Mouse (Mus musculus): ENCODE measurements around the gene Actn2. TPM values are rescaled to one million over a fixed set of nuclear protein-coding genes. Genes with fewer than 3 reads are reported as not detected.

Gene Actn2
- polyA plus RNA-seq, 1 experiment from 2014 or later = 5.4 TPM

Other genes with a start within 250 kb of the Actn2 start
- 6.7 and 13.5 TPM in 2 replicates for gene Ryr2, start 233.8 kb downstream of the Actn2 start, polyA plus RNA-seq (2014; fragmentation: Nextera tagmentation; extraction: Ambion mirVana)
- 4.0 and 7.0 TPM in 2 replicates for gene Mtr, start 82.6 kb downstream of the Actn2 start, polyA plus RNA-seq (2014; fragmentation: Nextera tagmentation; extraction: Ambion mirVana)
- 17.0 and 21.1 TPM in 2 replicates for gene Heatr1, start 54.3 kb upstream of the Actn2 start, polyA plus RNA-seq (2014; fragmentation: Nextera tagmentation; extraction: Ambion mirVana)
- 21.4 and 25.5 TPM in 2 replicates for gene Lgals8, start 124.2 kb upstream of the Actn2 start, polyA plus RNA-seq (2014; fragmentation: Nextera tagmentation; extraction: Ambion mirVana)
- 1.6 TPM in 2 replicates for gene Edaradd, start 179.7 kb upstream of the Actn2 start, polyA plus RNA-seq (2014; fragmentation: Nextera tagmentation; extraction: Ambion mirVana)
- gene Ero1lb, start 225.1 kb upstream of the Actn2 start, polyA plus RNA-seq (2014; fragmentation: Nextera tagmentation; extraction: Ambion mirVana) = 20.5 and 21.9 TPM in 2 replicates

Data from neural tube, embryonic 14.5 days (tissue).